Mouse (Mus musculus): ENCODE measurements at regions not wholly inside any gene's neighbourhood (a gene's known extent, or its start where the extent isn't known, plus 50 kb on each side); places are given as distances from the start of the nearest gene placed in this dataset.
"Not testable (repeated sequence)": the region's sequence is repeated elsewhere in the genome, so short reads cannot be mapped to it uniquely, and the experiment has no call there.

- 77% methylated on average over 4 of the region's 4 CpGs for WGBS
- not testable (repeated sequence) for H3K9me3 ChIP-seq (ENCODE audit: control insufficient read depth, low read length); H3K36me3 ChIP-seq (ENCODE audit: control insufficient read depth, insufficient read depth, low read length); H3K4me2 ChIP-seq (ENCODE audit: low read depth); H3K27ac ChIP-seq (ENCODE audit: low read depth, low read length); H3K9ac ChIP-seq (ENCODE audit: low read length); ATAC-seq (ENCODE audit: insufficient read depth, low FRiP score, low TSS enrichment); H3K4me1 ChIP-seq (ENCODE audit: control insufficient read depth, insufficient read depth, low read length); H3K4me3 ChIP-seq (ENCODE audit: low read depth, low read length); DNase-seq (ENCODE audit: low spot score); H3K27me3 ChIP-seq (ENCODE audit: control insufficient read depth, insufficient read depth, low read length)
Observed at GRCm38 (mm10) chr1:17932108-17932810, 213.4 kb downstream of the Crisp4 start.

Data from neural tube, embryonic 11.5 days (tissue).